Mouse (Mus musculus) midbrain, embryonic 10.5 days (tissue): ENCODE measurements around the gene Fsd1l. TPM values are rescaled to one million over a fixed set of nuclear protein-coding genes. Genes with fewer than 3 reads are reported as not detected.
"Not testable (repeated sequence)": the region's sequence is repeated elsewhere in the genome, so short reads cannot be mapped to it uniquely, and the experiment has no call there.

Source experiments
- DNase-seq: peaks from one replicate; pipeline ENCODE4 v3.0.0-alpha.2; 2017; ENCODE audit warnings: low spot score
- H3K27ac ChIP-seq: fragments of 300-500 bp; sonication (generic); replicated peaks from 2 replicates; pipeline ENCODE4 v1.5.1; 2016; ENCODE audit warnings: mild to moderate bottlenecking
- H3K27me3 ChIP-seq: fragments of 300-500 bp; sonication (generic); 2 replicates; pipeline ENCODE4 v1.6.1; 2016; ENCODE audit warnings: low read depth, mild to moderate bottlenecking; ENCODE audit not compliant: poor library complexity, severe bottlenecking
- H3K36me3 ChIP-seq: fragments of 300-500 bp; sonication (generic); 2 replicates; pipeline ENCODE4 v1.6.1; 2016; ENCODE audit warnings: mild to moderate bottlenecking, moderate library complexity
- H3K4me1 ChIP-seq: fragments of 300-500 bp; sonication (generic); 2 replicates; pipeline ENCODE4 v1.6.1; 2016
- H3K4me3 ChIP-seq: fragments of 300-500 bp; sonication (generic); 2 replicates; pipeline ENCODE4 v1.5.1; 2016; ENCODE audit warnings: mild to moderate bottlenecking, moderate library complexity
- H3K9me3 ChIP-seq: fragments of 300-500 bp; sonication (generic); replicated peaks from 2 replicates; pipeline ENCODE4 v1.6.1; 2016; ENCODE audit warnings: mild to moderate bottlenecking
- WGBS: fragments of 180-500 bp; shearing (Covaris S2); methylation state at CpG from one replicate; pipeline ENCODE4 v1.1.7; 2016; 5-methylcytosine and 5-hydroxymethylcytosine counted together
- polyA plus RNA-seq: library from polyadenylated mRNA; unstranded; fragments of >200 nt; fragmentation: Nextera tagmentation; extraction: Ambion mirVana; gene quantifications from 2 replicates; pipeline ENCODE4 v1.2.1, GENCODE M21; 2016

The Fsd1l gene
- polyA plus RNA-seq, 1 experiment from 2014 or later, result 28.1 TPM

DNA sequence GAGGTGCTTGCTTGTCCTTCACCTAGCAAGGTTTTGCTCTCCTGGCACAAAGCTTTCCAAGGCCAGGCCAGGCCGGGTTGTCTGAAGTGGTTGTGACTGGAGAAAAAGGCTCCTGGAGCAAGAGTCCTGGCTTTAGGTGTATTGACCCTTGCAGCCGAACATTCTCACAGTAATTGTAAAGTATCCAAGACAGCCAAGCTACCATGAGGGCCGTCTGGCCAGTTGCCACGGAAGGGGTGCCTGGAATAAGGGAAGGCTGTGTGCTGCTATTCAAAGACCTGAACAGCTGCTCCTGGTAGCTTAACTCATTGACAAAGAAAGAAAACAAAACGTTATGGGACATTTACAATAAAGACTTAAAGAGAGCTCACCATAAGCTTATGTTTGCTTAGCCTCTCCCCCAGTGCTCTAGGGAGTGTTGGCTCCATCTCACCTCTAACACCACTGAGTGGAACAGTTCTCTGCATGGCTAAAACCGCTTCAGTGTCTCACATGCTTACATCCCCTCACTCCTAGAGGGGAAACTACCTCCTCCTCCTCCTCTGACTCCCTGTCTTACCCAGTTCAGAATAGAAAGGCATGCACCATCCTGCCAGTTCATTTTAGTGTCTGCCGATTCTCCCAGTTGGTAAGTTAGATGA, 6.1 kb downstream of the Fsd1l start:
- WGBS, result 70% methylated on average over 7 of the region's 7 CpGs
- H3K9me3 ChIP-seq, result peaks cover 7% of the 10 kb centered on the region; the same call in 1 of the 2 replicates
- H3K27me3 ChIP-seq, result no peaks in the 10 kb centered on the region
- no peak for DNase-seq
- H3K4me1 ChIP-seq, result peaks cover 37% of the 10 kb centered on the region
- peaks cover 27% of the 10 kb centered on the region for H3K36me3 ChIP-seq
- H3K27ac ChIP-seq, result no peak overlapping the region
- H3K4me3 ChIP-seq, result no peak overlapping the region

DNA sequence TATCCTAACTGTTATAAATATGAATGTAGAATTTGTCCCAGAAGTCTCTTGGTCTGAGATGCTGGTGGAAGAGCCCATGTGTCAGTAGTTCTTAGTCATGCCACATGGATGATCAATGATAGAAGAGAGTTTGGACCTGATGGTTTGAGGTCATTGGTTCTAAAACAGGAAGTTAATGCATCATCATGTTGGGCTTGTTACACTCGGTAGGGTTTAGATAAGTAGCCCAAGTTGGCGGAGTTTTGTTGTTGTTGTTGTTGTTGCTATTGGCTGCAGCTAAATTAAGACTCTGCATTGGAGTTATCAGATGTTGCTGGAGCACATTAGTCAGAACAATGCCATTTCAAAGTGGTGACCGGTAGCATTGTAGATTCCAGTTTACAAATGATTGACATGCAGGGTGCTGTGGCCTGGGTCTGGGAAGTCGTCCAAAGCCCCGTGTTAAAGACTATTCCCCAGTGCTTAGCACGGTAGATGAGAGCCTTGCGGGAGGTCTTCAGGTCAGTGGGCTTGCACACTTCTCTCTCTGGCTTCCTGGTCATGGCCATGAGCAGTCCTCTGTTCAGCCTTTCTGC, 7.4 kb downstream of the Fsd1l start:
- no peaks in the 10 kb centered on the region for H3K27me3 ChIP-seq
- 91% methylated on average over 7 of the region's 7 CpGs for WGBS
- DNase-seq, result no peak
- H3K9me3 ChIP-seq, result peaks cover 7% of the 10 kb centered on the region; the same call in 1 of the 2 replicates
- no peak overlapping the region for H3K27ac ChIP-seq
- no peak overlapping the region for H3K4me3 ChIP-seq
- peaks cover 25% of the 10 kb centered on the region for H3K4me1 ChIP-seq
- H3K36me3 ChIP-seq, result peaks cover 27% of the 10 kb centered on the region

DNA sequence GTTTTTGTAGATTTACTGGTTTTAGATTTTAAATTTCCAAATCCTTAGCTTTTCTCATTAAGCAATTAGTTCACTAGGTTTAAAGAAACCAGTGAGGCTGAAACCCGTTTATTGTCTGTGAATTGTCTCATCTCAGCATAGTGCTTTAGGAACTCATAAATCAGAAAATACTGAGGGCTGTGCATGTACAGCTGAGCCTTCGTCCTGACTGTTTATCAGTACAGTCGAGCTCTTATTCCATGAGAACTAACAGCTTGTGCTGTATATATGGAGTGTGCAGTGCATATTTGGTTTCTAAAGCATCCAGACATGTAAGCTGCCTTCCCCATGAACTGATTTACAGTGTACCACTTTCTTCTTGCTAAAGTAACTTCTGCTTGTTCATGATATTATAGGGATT, 26.8 kb downstream of the Fsd1l start:
- no peaks in the 10 kb centered on the region for H3K4me1 ChIP-seq

DNA sequence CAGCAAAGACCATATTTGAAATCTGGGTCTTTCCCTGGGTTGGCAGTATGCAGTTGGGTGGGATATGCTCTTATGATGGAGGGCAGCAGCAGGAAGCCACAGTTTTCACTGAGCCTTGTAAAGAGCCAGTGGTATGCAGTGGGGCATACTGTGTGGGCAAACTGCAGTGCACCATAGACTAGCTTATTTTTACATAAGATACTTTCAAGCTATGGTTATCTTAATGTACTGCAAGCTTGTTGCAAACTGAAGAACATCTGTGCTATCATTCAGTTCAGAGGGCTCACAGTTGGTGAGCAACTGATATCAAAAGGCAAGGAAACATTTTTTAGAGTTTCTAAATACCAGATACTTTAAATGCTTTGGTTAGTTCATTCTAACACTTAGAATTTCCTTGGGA, 29.4 kb downstream of the Fsd1l start:
- Histone ChIP-seq H3K27me3 (no peaks in the 10 kb centered on the region), H3K36me3 (peaks cover 67% of the 10 kb centered on the region)
- no peak for DNase-seq

More for the DNA sequence above, 26.8 kb downstream of the Fsd1l start:
- no peak overlapping the region for H3K4me3 ChIP-seq
- H3K27ac ChIP-seq, result no peak overlapping the region
- peaks cover 69% of the 10 kb centered on the region for H3K36me3 ChIP-seq
- no peak for DNase-seq
- peaks cover 6% of the 10 kb centered on the region; the same call in 1 of the 2 replicates for H3K9me3 ChIP-seq
- 86% methylated on average over 3 of the region's 3 CpGs for WGBS
- H3K27me3 ChIP-seq, result no peaks in the 10 kb centered on the region

DNA sequence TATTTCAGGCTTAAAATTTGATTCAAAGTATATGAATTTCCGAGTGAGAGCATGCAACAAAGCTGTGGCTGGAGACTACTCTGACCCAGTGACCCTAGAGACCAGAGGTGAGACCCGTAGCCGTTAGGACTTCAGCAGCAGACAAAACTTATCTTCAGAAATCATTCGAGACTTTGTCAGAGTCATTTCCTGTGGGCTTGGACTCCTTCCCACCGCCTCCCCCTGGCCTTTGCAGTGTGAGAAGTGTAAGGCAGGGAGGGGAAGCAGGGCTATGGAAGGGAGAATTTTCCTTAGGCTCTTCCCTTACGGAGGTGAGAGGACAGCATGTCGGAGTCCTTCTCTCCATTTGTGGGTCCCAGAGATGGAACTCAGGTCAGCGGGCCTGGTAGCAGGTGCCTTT, 50.8 kb downstream of the Fsd1l start:
- H3K9me3 ChIP-seq, result no peaks in the 10 kb centered on the region
- no peaks in the 10 kb centered on the region for H3K4me1 ChIP-seq
- 91% methylated on average over 8 of the region's 8 CpGs for WGBS
- H3K36me3 ChIP-seq, result peaks cover 54% of the 10 kb centered on the region
- H3K27me3 ChIP-seq, result no peaks in the 10 kb centered on the region
- DNase-seq, result no peak
- H3K27ac ChIP-seq, result no peak overlapping the region
- H3K4me3 ChIP-seq, result no peak overlapping the region

More for the DNA sequence above, 29.4 kb downstream of the Fsd1l start:
- H3K4me1 ChIP-seq, result no peaks in the 10 kb centered on the region
- H3K9me3 ChIP-seq, result no peaks in the 10 kb centered on the region
- H3K4me3 ChIP-seq, result no peak overlapping the region
- no peak overlapping the region for H3K27ac ChIP-seq

DNA sequence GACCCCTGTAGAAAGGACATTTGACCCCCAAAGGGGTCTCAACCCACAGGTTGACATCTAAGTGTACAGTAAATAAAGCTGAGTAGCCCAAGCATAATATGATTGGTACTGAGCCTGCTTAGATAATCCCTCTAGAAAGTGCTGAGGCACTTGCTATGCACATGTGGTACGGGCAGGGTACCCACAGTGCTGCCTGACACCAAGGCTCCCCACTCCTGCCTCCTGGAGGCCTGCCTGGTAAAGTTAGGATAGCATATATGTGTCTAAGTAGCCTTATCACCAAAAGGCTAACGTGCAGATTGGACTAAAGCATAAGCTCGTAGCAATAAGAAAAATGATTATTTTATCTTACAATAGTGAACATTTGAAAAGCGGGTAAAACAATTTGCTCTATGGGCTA, 57.7 kb downstream of the Fsd1l start:
- Histone ChIP-seq H3K27me3 (no peaks in the 10 kb centered on the region), H3K9me3 (no peaks in the 10 kb centered on the region)
- 88% methylated on average over 4 of the region's 4 CpGs for WGBS

DNA sequence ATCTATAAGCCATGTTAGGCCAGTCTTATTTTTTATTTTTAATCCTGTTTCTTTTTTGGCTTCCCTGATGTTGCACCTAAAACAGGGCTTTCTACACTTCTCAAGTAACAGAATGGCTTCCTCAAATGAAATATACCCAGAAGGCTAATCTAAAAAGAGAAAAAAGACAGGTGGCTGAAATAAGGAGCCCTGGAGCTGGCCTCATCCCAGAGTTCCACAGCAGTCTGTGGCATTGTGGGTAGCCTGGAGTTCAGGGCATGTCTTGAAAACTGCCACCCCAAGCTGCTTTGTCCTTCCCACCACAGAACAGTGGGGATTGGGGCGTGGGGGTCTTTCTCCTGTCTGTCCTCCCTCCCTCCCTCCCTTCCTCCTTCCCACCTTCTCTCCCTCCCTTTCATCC, 60.1 kb downstream of the Fsd1l start:
- Histone ChIP-seq H3K27ac (no peak overlapping the region), H3K36me3 (peaks cover 22% of the 10 kb centered on the region), H3K27me3 (no peaks in the 10 kb centered on the region), H3K4me3 (no peak overlapping the region), H3K9me3 (no peaks in the 10 kb centered on the region), H3K4me1 (no peaks in the 10 kb centered on the region)
- no peak for DNase-seq
- 82% methylated on average over 1 of the region's 1 CpGs for WGBS

More for the DNA sequence above, 57.7 kb downstream of the Fsd1l start:
- H3K36me3 ChIP-seq, result peaks cover 16% of the 10 kb centered on the region
- no peak overlapping the region for H3K4me3 ChIP-seq
- H3K27ac ChIP-seq, result no peak overlapping the region
- no peaks in the 10 kb centered on the region for H3K4me1 ChIP-seq
- DNase-seq, result no peak

DNA sequence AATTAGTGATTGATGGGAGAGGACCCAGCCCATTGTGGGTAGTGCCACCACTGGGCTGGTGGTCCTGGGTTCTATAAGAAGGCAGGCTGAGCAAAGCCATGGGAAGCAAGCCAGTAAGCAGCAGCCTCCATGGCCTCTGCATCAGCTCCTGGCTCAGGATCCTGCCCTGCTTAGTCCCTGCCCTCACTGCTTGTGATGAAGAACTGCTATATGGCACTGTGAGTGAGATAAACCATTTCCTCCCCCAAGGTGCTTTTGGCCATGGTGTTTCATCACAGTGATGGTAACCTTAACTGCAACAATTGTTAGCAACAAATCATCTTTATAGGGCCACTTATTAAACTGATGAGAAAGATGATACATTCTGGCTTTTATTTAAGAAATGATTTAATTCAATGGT, 77.9 kb downstream of the Fsd1l start:
- H3K4me3 ChIP-seq, H3K4me1 ChIP-seq, H3K27ac ChIP-seq, H3K36me3 ChIP-seq, H3K9me3 ChIP-seq, DNase-seq, H3K27me3 ChIP-seq: not testable (repeated sequence)

DNA sequence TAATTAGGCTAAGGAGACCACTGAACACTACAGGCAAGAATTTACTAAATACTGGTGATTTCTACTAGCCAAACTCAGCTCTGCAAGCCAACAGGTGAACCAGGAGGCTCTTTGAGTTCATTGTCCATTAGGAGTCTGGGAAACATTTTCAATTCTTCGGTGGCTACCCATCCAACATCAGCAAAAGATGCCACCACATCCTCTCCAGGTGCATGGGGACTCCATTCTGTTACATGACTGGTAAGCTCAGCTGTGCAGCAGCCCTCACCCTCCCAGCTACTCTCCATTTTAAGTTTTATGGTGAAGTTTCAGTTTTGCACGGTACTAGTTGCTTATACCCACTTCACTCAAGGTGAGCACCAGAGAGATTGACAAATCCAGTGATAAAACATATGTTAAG, 78.8 kb downstream of the Fsd1l start:
- whole genome bisulfite sequencing, result 90% methylated on average over 2 of the region's 2 CpGs
- Histone ChIP-seq H3K27ac (no peak overlapping the region), H3K4me1 (peaks cover 14% of the 10 kb centered on the region), H3K36me3 (no peaks in the 10 kb centered on the region), H3K4me3 (no peak overlapping the region), H3K27me3 (no peaks in the 10 kb centered on the region), H3K9me3 (no peaks in the 10 kb centered on the region)
- no peak for DNase-seq

DNA sequence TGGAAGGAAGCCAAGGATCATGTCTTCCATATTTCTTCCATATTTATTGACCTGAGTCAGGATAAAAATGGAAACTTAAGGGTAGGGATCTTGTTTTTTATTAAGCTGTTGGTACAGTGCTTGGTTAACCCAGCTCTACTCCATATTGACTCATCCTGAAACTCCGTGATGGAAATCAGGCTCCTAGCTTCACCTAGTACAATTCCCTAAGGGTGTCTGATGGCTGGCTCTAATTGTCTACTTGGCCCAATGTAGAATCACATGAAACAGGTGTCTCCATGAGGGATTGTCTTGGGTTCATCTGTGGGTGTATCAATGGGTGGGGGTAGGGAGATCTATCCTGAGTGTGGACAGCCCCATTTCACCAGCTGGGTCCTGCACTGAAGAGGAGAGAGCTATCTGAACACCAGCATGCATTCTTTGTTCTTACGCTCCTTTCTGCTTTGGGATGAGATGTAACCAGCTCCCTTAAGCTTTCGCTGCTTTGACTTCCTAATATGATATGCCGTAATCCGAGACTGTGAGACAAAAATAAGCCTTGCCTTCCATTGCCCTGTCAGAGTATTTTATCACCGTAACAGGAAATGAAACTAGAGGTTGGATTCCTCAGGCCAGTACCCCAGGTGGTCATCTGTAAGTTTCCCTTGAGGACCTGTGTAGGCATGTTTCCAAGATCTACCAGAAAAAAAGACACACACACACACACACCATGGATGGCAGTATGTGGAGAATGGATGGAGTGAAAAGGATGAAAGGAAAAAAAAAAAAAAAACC, 79.5 kb downstream of the Fsd1l start:
- Histone ChIP-seq H3K27me3 (no peaks in the 10 kb centered on the region), H3K4me1 (peaks cover 20% of the 10 kb centered on the region), H3K27ac (no peak overlapping the region), H3K4me3 (no peak overlapping the region), H3K36me3 (no peaks in the 10 kb centered on the region), H3K9me3 (no peaks in the 10 kb centered on the region)
- no peak for DNase-seq
- 91% methylated on average over 6 of the region's 6 CpGs for WGBS

DNA sequence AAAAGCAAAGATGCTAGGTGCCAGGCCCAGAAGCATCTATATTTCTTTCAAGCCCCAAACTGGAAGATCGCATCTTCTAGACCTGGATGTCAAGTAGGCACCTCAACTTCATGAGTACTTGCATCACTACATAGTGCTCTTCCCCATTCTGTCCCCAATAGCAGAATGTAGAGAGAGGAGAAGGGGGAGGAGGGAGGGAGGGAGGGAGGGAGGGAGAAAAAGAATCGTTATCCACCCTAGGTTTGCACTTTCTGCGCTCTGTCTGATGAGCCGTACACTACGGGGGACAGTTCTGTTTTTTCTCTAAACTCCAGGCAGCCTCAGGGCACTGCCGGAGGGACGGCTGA, 82.4 kb downstream of the Fsd1l start, which contains the start of gene Fktn:
TSS of gene Fktn (plus strand) at position 295 of the 347 bp plus-strand sequence.
- 22% methylated on average over 7 of the region's 7 CpGs for WGBS

DNA sequence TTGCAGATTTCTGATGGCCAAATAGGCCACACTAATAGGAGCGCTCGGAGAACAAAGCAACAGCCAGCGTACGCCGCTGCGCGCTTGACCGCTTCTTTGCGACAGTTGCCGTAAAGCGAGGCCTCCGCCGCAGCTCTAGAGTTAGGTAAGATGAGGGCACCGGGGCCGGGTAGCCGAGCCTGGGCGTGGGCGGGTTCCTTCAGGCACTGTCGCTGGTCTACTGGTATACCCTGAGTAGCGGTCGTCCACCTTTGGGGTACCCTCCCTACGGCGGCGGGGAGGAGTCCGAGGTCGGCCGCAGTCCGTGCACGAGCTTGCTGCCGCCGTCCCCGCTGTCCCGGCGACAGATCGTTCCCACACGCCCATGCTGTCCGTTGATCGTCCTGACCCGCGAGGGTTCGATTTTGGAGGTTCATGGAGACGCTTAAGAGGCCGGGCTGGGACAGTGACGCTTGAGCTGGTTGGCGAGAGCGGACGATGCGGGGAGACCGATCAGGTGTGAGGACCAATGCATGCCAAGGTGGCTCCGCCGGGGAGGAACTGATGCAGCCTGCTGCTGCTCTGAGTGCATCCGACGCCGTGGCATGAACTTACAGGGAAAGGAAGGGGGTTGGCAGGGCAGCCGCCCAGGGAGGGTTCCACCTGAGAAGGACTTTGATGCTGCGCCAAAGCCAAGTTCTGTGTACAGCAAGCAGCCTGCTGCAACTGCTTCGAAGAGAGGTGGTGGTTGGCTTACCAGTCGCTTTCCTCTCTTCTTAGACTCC, 83.0 kb downstream of the Fsd1l start:
- Histone ChIP-seq H3K9me3 (no peaks in the 10 kb centered on the region), H3K36me3 (0 out of 2 replicates have a peak, but pooled peaks cover 7% of the 10 kb centered on the region), H3K4me3 (peak overlapping the region; percentile 66), H3K4me1 (peaks cover 12% of the 10 kb centered on the region), H3K27ac (peak overlapping the region; percentile 95), H3K27me3 (no peaks in the 10 kb centered on the region)
- 10% methylated on average over 58 of the region's 58 CpGs for WGBS
- peak; percentile 94 for DNase-seq

More for the DNA sequence above, 82.4 kb downstream of the Fsd1l start, which contains the start of gene Fktn:
- no peaks in the 10 kb centered on the region for H3K9me3 ChIP-seq
- H3K27ac ChIP-seq, result peak within 1 kb of the TSS; percentile 95
- no peak for DNase-seq
- 0 out of 2 replicates have a peak, but pooled peaks cover 7% of the 10 kb centered on the region for H3K36me3 ChIP-seq
- H3K4me3 ChIP-seq, result peak within 1 kb of the TSS; percentile 66
- no peaks in the 10 kb centered on the region for H3K27me3 ChIP-seq
- H3K4me1 ChIP-seq, result peaks cover 12% of the 10 kb centered on the region
